In the genomic region with DNA sequence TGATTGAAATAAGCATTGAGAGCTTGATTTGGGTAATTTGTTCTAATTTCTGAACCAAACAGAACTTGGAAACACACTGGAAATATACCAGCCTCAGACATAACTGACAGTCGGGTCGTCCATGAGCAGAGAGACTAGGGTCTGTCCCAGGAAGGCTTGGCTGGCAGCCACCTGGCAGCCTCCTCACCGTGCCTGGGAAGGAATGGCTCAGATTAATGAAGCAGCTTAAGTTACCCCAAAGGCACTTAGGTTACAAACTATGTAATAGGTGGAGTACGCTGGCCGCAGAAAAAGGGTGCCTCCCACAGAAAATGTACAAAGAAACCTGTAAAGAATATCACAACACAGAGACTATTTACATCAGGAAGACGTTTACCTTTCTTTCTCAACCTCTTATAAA, we compare ENCODE assay signal across 9 mouse cellular contexts.
DNase-seq lines count a peak whose midpoint lies in the region; ATAC-seq and TF ChIP-seq lines count a peak whose summit lies in the region.
"Had no signal": no experiment of that assay in that cellular context is flagged by ENCODE, and none has a peak within 500 bp of the region (broad histone marks: within the 10 kb centered on the region; RNA-seq: fewer than 3 reads in every experiment).

No protein-coding gene starts in this region.

- 52% methylated on average over 6 of the region's 6 CpGs for WGBS in forebrain, embryonic 12.5 days
- 71% methylated on average over 6 of the region's 6 CpGs for WGBS in forebrain, embryonic 10.5 days
- 16% methylated on average over 6 of the region's 6 CpGs for WGBS in embryonic facial prominence, embryonic 15.5 days
- WGBS in limb, embryonic 13.5 days, result 14% methylated on average over 6 of the region's 6 CpGs

- no peak for DNase-seq in forebrain, embryonic 10.5 days (ENCODE audit: extremely low spot score, low spot score)
- no peak for DNase-seq in layer of hippocampus, adult 2 months (ENCODE audit: low spot score in 2 of 2)
- no peak for DNase-seq in layer of hippocampus, postnatal 25 days (ENCODE audit: extremely low spot score in 1 of 2, low spot score in 1 of 2)
- DNase-seq in thymus, postnatal 36 days, result no peak
- DNase-seq in embryo, embryonic 9.5 days (ENCODE audit: extremely low spot score), result no peak

- H3K36me3 ChIP-seq in forebrain, embryonic 12.5 days (replicated peaks), result no peaks in the 10 kb centered on the region; the same call in 1 of the 2 replicates
- H3K36me3 ChIP-seq in forebrain, embryonic 10.5 days (replicated peaks), result 0 out of 2 replicates have a peak, but pooled peaks cover 3% of the 10 kb centered on the region
- no peaks in the 10 kb centered on the region for H3K36me3 ChIP-seq in embryonic facial prominence, embryonic 15.5 days
- H3K36me3 ChIP-seq in limb, embryonic 13.5 days, result no peaks in the 10 kb centered on the region; the same call in 1 of the 2 replicates

- no peak overlapping the region for H3K27ac ChIP-seq in forebrain, embryonic 12.5 days
- H3K27ac ChIP-seq in forebrain, embryonic 10.5 days, result no peak overlapping the region
- peak overlapping the region; percentile 58 for H3K27ac ChIP-seq in layer of hippocampus, adult 2 months
- peak overlapping the region; percentile 29 for H3K27ac ChIP-seq in embryonic facial prominence, embryonic 15.5 days (replicated peaks)
- no peak overlapping the region for H3K27ac ChIP-seq in limb, embryonic 13.5 days
- H3K27ac ChIP-seq: midbrain, embryonic 13.5 days had no signal

- no peaks in the 10 kb centered on the region for H3K9me3 ChIP-seq in forebrain, embryonic 12.5 days
- no peaks in the 10 kb centered on the region for H3K9me3 ChIP-seq in forebrain, embryonic 10.5 days
- H3K9me3 ChIP-seq in embryonic facial prominence, embryonic 15.5 days (replicated peaks), result no peaks in the 10 kb centered on the region
- H3K9me3 ChIP-seq in limb, embryonic 13.5 days, result no peaks in the 10 kb centered on the region
- H3K9me3 ChIP-seq: midbrain, embryonic 13.5 days had no signal

- no peak overlapping the region for H3K4me2 ChIP-seq in forebrain, embryonic 12.5 days
- no peak overlapping the region for H3K4me2 ChIP-seq in embryonic facial prominence, embryonic 15.5 days (replicated peaks)
- no peak overlapping the region for H3K4me2 ChIP-seq in limb, embryonic 13.5 days (replicated peaks)
- H3K4me2 ChIP-seq: midbrain, embryonic 13.5 days had no signal

- peaks cover 30% of the 10 kb centered on the region for H3K4me1 ChIP-seq in forebrain, embryonic 12.5 days
- peaks cover 43% of the 10 kb centered on the region for H3K4me1 ChIP-seq in forebrain, embryonic 10.5 days
- H3K4me1 ChIP-seq in embryonic facial prominence, embryonic 15.5 days, result peaks cover 71% of the 10 kb centered on the region
- peaks cover 68% of the 10 kb centered on the region for H3K4me1 ChIP-seq in limb, embryonic 13.5 days

- peak; percentile 44; the same call in 1 of the 2 replicates for ATAC-seq in forebrain, embryonic 12.5 days (ENCODE audit: low FRiP score)
- ATAC-seq in embryonic facial prominence, embryonic 15.5 days (ENCODE audit: insufficient number of reproducible peaks, low FRiP score, low TSS enrichment, low read depth), result no peak
- 0 out of 2 replicates have a peak, but pooled peaks have one; percentile 51 for ATAC-seq in limb, embryonic 13.5 days (ENCODE audit: low FRiP score, low read depth)
- ATAC-seq: midbrain, embryonic 13.5 days had no signal

- no peak overlapping the region for H3K4me3 ChIP-seq in forebrain, embryonic 12.5 days (replicated peaks)
- no peak overlapping the region for H3K4me3 ChIP-seq in forebrain, embryonic 10.5 days
- H3K4me3 ChIP-seq in layer of hippocampus, adult 2 months, result no peak overlapping the region
- H3K4me3 ChIP-seq in embryonic facial prominence, embryonic 15.5 days (replicated peaks), result no peak overlapping the region
- no peak overlapping the region for H3K4me3 ChIP-seq in limb, embryonic 13.5 days
- H3K4me3 ChIP-seq: midbrain, embryonic 13.5 days had no signal

- TF ChIP-seq CTCF in layer of hippocampus, adult 2 months (conservative IDR thresholded peaks at IDR 0.05), result no peak

- H3K9ac ChIP-seq in forebrain, embryonic 12.5 days, result no peak overlapping the region
- H3K9ac ChIP-seq in embryonic facial prominence, embryonic 15.5 days, result no peak overlapping the region
- H3K9ac ChIP-seq in limb, embryonic 13.5 days, result no peak overlapping the region
- H3K9ac ChIP-seq: midbrain, embryonic 13.5 days had no signal

- H3K27me3 ChIP-seq in forebrain, embryonic 12.5 days, result no peaks in the 10 kb centered on the region
- no peaks in the 10 kb centered on the region for H3K27me3 ChIP-seq in forebrain, embryonic 10.5 days (ENCODE audit: poor library complexity, severe bottlenecking)
- H3K27me3 ChIP-seq in embryonic facial prominence, embryonic 15.5 days, result no peaks in the 10 kb centered on the region
- H3K27me3 ChIP-seq in limb, embryonic 13.5 days, result no peaks in the 10 kb centered on the region
- H3K27me3 ChIP-seq: midbrain, embryonic 13.5 days had no signal

Comparison
In these comparisons a context has a peak if more than half of its experiments do, and no peak if none do; other contexts are left out.
1. H3K27ac ChIP-seq: peak in layer of hippocampus, adult 2 months (single experiment) and embryonic facial prominence, embryonic 15.5 days (single experiment); none in forebrain, embryonic 12.5 days (single experiment), forebrain, embryonic 10.5 days (single experiment) and limb, embryonic 13.5 days (single experiment).